Comparison of ENCODE assay signal across 17 mouse cellular contexts in genomic region chr1:184777061-184777795, GRCm38 (mm10). TPM values are rescaled to one million over a fixed set of nuclear protein-coding genes. Genes with fewer than 3 reads are reported as not detected.
DNase-seq lines count a peak whose midpoint lies in the region; ATAC-seq and TF ChIP-seq lines count a peak whose summit lies in the region.
"Had no signal": no experiment of that assay in that cellular context is flagged by ENCODE, and none has a peak within 500 bp of the region (broad histone marks: within the 10 kb centered on the region; RNA-seq: fewer than 3 reads in every experiment).

No protein-coding gene starts in this region.

- H3K27me3 ChIP-seq in lung, embryonic 14.5 days (ENCODE audit: insufficient read depth, low read length) = peaks cover 21% of the 10 kb centered on the region
- H3K27me3 ChIP-seq in ES-Bruce4 (ENCODE audit: control insufficient read depth, insufficient read depth, low read length, poor library complexity, severe bottlenecking) = no peaks in the 10 kb centered on the region
- H3K27me3 ChIP-seq in embryonic facial prominence, embryonic 10.5 days (replicated peaks; ENCODE audit: low read depth, poor library complexity, severe bottlenecking) = peaks cover 19% of the 10 kb centered on the region

- intact Hi-C loops in heart, postnatal 14 days (cut with DNase I) = no loop called here

- WGBS in lung, embryonic 14.5 days = 27% methylated on average over 22 of the region's 22 CpGs
- 28% methylated on average over 22 of the region's 22 CpGs for WGBS in embryonic facial prominence, embryonic 10.5 days

- no peaks in the 10 kb centered on the region for H3K36me3 ChIP-seq in lung, embryonic 14.5 days (ENCODE audit: insufficient read depth)
- no peaks in the 10 kb centered on the region for H3K36me3 ChIP-seq in ES-Bruce4 (ENCODE audit: control insufficient read depth, insufficient read depth, low read length, poor library complexity, severe bottlenecking)
- H3K36me3 ChIP-seq in embryonic facial prominence, embryonic 10.5 days (replicated peaks) = no peaks in the 10 kb centered on the region
- H3K36me3 ChIP-seq: heart, embryonic 10.5 days; lung, embryonic 15.5 days had no signal

- H3K9ac ChIP-seq in lung, embryonic 14.5 days = no peak overlapping the region
- H3K9ac ChIP-seq in ES-Bruce4 (ENCODE audit: low read depth, poor library complexity, severe bottlenecking) = no peak overlapping the region
- H3K9ac ChIP-seq: lung, embryonic 15.5 days had no signal

- no peaks in the 10 kb centered on the region for H3K9me3 ChIP-seq in lung, embryonic 14.5 days (ENCODE audit: low read depth, low read length)
- H3K9me3 ChIP-seq in ES-Bruce4 (replicated peaks; ENCODE audit: control insufficient read depth, insufficient read depth, low read length, poor library complexity, severe bottlenecking) = no peaks in the 10 kb centered on the region
- H3K9me3 ChIP-seq in embryonic facial prominence, embryonic 10.5 days = no peaks in the 10 kb centered on the region
- H3K9me3 ChIP-seq: heart, embryonic 10.5 days; lung, embryonic 15.5 days had no signal

- DNase-seq in heart, adult 11 months = peak; percentile 85
- no peak for DNase-seq in heart, postnatal 4 days
- no peak for DNase-seq in lung, embryonic 14.5 days
- no peak for DNase-seq in lung, adult 18-20 months
- peak; percentile 21 for DNase-seq in embryonic facial prominence, embryonic 10.5 days (ENCODE audit: low spot score)
- DNase-seq in frontal cortex, postnatal 25 days (ENCODE audit: low spot score in 2 of 2) = no peak
- DNase-seq in heart, postnatal 14 days = no peak
- DNase-seq: adrenal gland, postnatal 10 days; cerebellum, postnatal 36 days; kidney, adult 9 months; layer of hippocampus, adult 9-11 months; left cerebral cortex, postnatal 4 days; thymus, postnatal 25 days had no signal

- TF ChIP-seq EP300 in ES-Bruce4 (IDR thresholded peaks at IDR 0.05; ENCODE audit: insufficient read depth, low read depth, low read length) = no peak

- peak; percentile 38 for TF ChIP-seq CTCF in lung, embryonic 14.5 days (IDR thresholded peaks at IDR 0.05; ENCODE audit: low read depth)
- peak; percentile 43 for TF ChIP-seq CTCF in ES-Bruce4 (IDR thresholded peaks at IDR 0.05; ENCODE audit: low read depth, low read length)

- no peak for ATAC-seq in lung, embryonic 14.5 days (ENCODE audit: insufficient read depth)

- H3K27ac ChIP-seq in lung, embryonic 14.5 days (ENCODE audit: low read depth) = no peak overlapping the region
- H3K27ac ChIP-seq in ES-Bruce4 (ENCODE audit: insufficient read depth, low read length) = no peak overlapping the region
- H3K27ac ChIP-seq in embryonic facial prominence, embryonic 10.5 days (replicated peaks) = no peak overlapping the region
- H3K27ac ChIP-seq: heart, embryonic 10.5 days; lung, embryonic 15.5 days had no signal

- no peak overlapping the region for H3K4me2 ChIP-seq in lung, embryonic 14.5 days
- H3K4me2 ChIP-seq: lung, embryonic 15.5 days had no signal

- TF ChIP-seq POLR2A in ES-Bruce4 (IDR thresholded peaks at IDR 0.05; ENCODE audit: insufficient read depth, low read length) = no peak

- peaks cover 6% of the 10 kb centered on the region; the same call in 1 of the 2 replicates for H3K4me1 ChIP-seq in lung, embryonic 14.5 days (ENCODE audit: insufficient read depth)
- H3K4me1 ChIP-seq in ES-Bruce4 (ENCODE audit: control insufficient read depth, insufficient read depth, low read length) = no peaks in the 10 kb centered on the region
- 0 out of 2 replicates have a peak, but pooled peaks cover 3% of the 10 kb centered on the region for H3K4me1 ChIP-seq in embryonic facial prominence, embryonic 10.5 days

- no peak overlapping the region for H3K4me3 ChIP-seq in lung, embryonic 14.5 days (ENCODE audit: low read depth, low read length)
- no peak overlapping the region for H3K4me3 ChIP-seq in ES-Bruce4 (ENCODE audit: low read depth, low read length)
- no peak overlapping the region for H3K4me3 ChIP-seq in embryonic facial prominence, embryonic 10.5 days
- H3K4me3 ChIP-seq: heart, embryonic 10.5 days; lung, embryonic 15.5 days had no signal

RNA-seq across cellular contexts. Expression of gene Marc1, which starts 33.9 kb away (rescaled TPM):
- under 1 TPM in 1 of 2 experiments, not detected in 1; 0.14 TPM for total RNA-seq in heart, postnatal 4 days (2021)
- polyA plus RNA-seq in lung, embryonic 14.5 days (2014; fragmentation: Nextera tagmentation; extraction: Ambion mirVana) = not detected in 2 replicates
- polyA plus RNA-seq in ES-Bruce4 (2011; ENCODE audit: insufficient read depth, insufficient read length, low read depth, missing spikeins) = not detected in 2 replicates
- polyA plus RNA-seq in embryonic facial prominence, embryonic 10.5 days (2016; fragmentation: Nextera tagmentation; extraction: Ambion mirVana) = 0.07 TPM in 1 of 2 replicates, not detected in the other
- not detected for total RNA-seq in heart, postnatal 14 days (2021)
- total RNA-seq: megakaryocyte-erythroid progenitor cell, adult 5-6 weeks had no signal

RNA-seq across cellular contexts. Expression of gene Hlx, which starts 44.8 kb away (rescaled TPM):
- total RNA-seq in heart, postnatal 4 days (2021) = 10 to 100 TPM; 13.7 to 20.6 TPM
- polyA plus RNA-seq in lung, embryonic 14.5 days (2014; fragmentation: Nextera tagmentation; extraction: Ambion mirVana) = 27.8 and 28.2 TPM in 2 replicates
- polyA plus RNA-seq in ES-Bruce4 (2011; ENCODE audit: insufficient read depth, insufficient read length, low read depth, missing spikeins) = 0.37 TPM in 1 of 2 replicates, not detected in the other
- polyA plus RNA-seq in embryonic facial prominence, embryonic 10.5 days (2016; fragmentation: Nextera tagmentation; extraction: Ambion mirVana) = 5.8 and 7.7 TPM in 2 replicates
- total RNA-seq in heart, postnatal 14 days (2021) = 10 to 100 TPM; 17.7 to 23.1 TPM

Comparison
In these comparisons a context has a peak if more than half of its experiments do, and no peak if none do; other contexts are left out.
1. DNase-seq: peak in heart, adult 11 months (single experiment) and embryonic facial prominence, embryonic 10.5 days (single experiment); none in heart, postnatal 4 days (single experiment), lung, embryonic 14.5 days (single experiment), lung, adult 18-20 months (0 of 2), frontal cortex, postnatal 25 days (0 of 2) and heart, postnatal 14 days (0 of 2).